Mouse (Mus musculus): ENCODE results near the gene Il25. TPM values are rescaled to one million over a fixed set of nuclear protein-coding genes. Genes with fewer than 3 reads are reported as not detected.

The Il25 gene
- polyA plus RNA-seq (2014; fragmentation: Nextera tagmentation; extraction: Ambion mirVana): 0.47 TPM in 1 of 2 replicates, not detected in the other

GRCm38 (mm10) chr14:54932645-54933150 lies at the start of gene Il25:
TSS of gene Il25 (plus strand) at chr14:54932695.
- ATAC-seq (ENCODE audit: low FRiP score) (0 out of 2 replicates have a peak, but pooled peaks have one; percentile 15), DNase-seq (ENCODE audit: low spot score) (no peak)
- WGBS: 28% methylated on average over 6 of the region's 6 CpGs
- no peak within 1 kb of the TSS for H3K4me3 ChIP-seq (ENCODE audit: low read depth, low read length)
- no peak within 1 kb of the TSS for H3K9ac ChIP-seq (ENCODE audit: low read depth, low read length)
- no peaks in the 10 kb centered on the region for H3K9me3 ChIP-seq (ENCODE audit: control insufficient read depth, low read length)
- H3K4me1 ChIP-seq (replicated peaks; ENCODE audit: control insufficient read depth, insufficient read depth, low read length): peaks cover 5% of the 10 kb centered on the region; the same call in 1 of the 2 replicates
- H3K27ac ChIP-seq (ENCODE audit: low read depth, low read length): no peak within 1 kb of the TSS
- H3K4me2 ChIP-seq (replicated peaks; ENCODE audit: low read depth, low read length): no peak within 1 kb of the TSS
- H3K36me3 ChIP-seq (ENCODE audit: control insufficient read depth, insufficient read depth, low read length): no peaks in the 10 kb centered on the region
- no peaks in the 10 kb centered on the region for H3K27me3 ChIP-seq (ENCODE audit: control insufficient read depth, insufficient read depth, low read length)

- peak within 1 kb of the TSS; percentile 59 for H3K4me2 ChIP-seq (replicated peaks; ENCODE audit: low read depth, low read length)
- DNase-seq (ENCODE audit: low spot score): peak; percentile 91
- H3K4me1 ChIP-seq (replicated peaks; ENCODE audit: control insufficient read depth, insufficient read depth, low read length): 0 out of 2 replicates have a peak, but pooled peaks cover 4% of the 10 kb centered on the region
- peak within 1 kb of the TSS; percentile 74 for H3K9ac ChIP-seq (ENCODE audit: low read depth, low read length)
- H3K4me3 ChIP-seq (ENCODE audit: low read depth, low read length): peak within 1 kb of the TSS; percentile 58
- H3K27ac ChIP-seq (ENCODE audit: low read depth, low read length): peak within 1 kb of the TSS; percentile 89
- H3K36me3 ChIP-seq (ENCODE audit: control insufficient read depth, insufficient read depth, low read length): no peaks in the 10 kb centered on the region
- peak; percentile 91 for ATAC-seq (ENCODE audit: low FRiP score)
- H3K9me3 ChIP-seq (ENCODE audit: control insufficient read depth, low read length): no peaks in the 10 kb centered on the region
- no peaks in the 10 kb centered on the region for H3K27me3 ChIP-seq (ENCODE audit: control insufficient read depth, insufficient read depth, low read length)
- under 1% methylated on average over 26 of the region's 27 CpGs for WGBS
These were observed 49.1 kb upstream of the Il25 start, which contains the start of the genes Bcl2l2 and Gm20521 for GRCm38 (mm10) chr14:54883154-54884021. TSS of gene Bcl2l2 (plus strand) at chr14:54883377. TSS of gene Gm20521 (plus strand) at chr14:54883441.

- H3K9me3 ChIP-seq (ENCODE audit: control insufficient read depth, low read length): no peaks in the 10 kb centered on the region
- H3K4me3 ChIP-seq (ENCODE audit: low read depth, low read length): peak overlapping the region; percentile 58
- no peaks in the 10 kb centered on the region for H3K36me3 ChIP-seq (ENCODE audit: control insufficient read depth, insufficient read depth, low read length)
- ATAC-seq (ENCODE audit: low FRiP score) (peak; percentile 23), DNase-seq (ENCODE audit: low spot score) (no peak)
- H3K27ac ChIP-seq (ENCODE audit: low read depth, low read length): peak overlapping the region; percentile 89
- H3K4me2 ChIP-seq (replicated peaks; ENCODE audit: low read depth, low read length): peak overlapping the region; percentile 59
- 27% methylated on average over 21 of the region's 21 CpGs for WGBS
- 0 out of 2 replicates have a peak, but pooled peaks cover 4% of the 10 kb centered on the region for H3K4me1 ChIP-seq (replicated peaks; ENCODE audit: control insufficient read depth, insufficient read depth, low read length)
- no peaks in the 10 kb centered on the region for H3K27me3 ChIP-seq (ENCODE audit: control insufficient read depth, insufficient read depth, low read length)
- peak overlapping the region; percentile 74 for H3K9ac ChIP-seq (ENCODE audit: low read depth, low read length)
These were observed 48.3 kb upstream of the Il25 start for GRCm38 (mm10) chr14:54884022-54884712.

GRCm38 (mm10) chr14:54885309-54885708 lies 47.2 kb upstream of the Il25 start:
- ATAC-seq (ENCODE audit: low FRiP score): no peak
- Histone ChIP-seq H3K4me2 (replicated peaks; ENCODE audit: low read depth, low read length) (no peak overlapping the region), H3K27me3 (ENCODE audit: control insufficient read depth, insufficient read depth, low read length) (no peaks in the 10 kb centered on the region), H3K36me3 (ENCODE audit: control insufficient read depth, insufficient read depth, low read length) (no peaks in the 10 kb centered on the region), H3K4me1 (replicated peaks; ENCODE audit: control insufficient read depth, insufficient read depth, low read length) (0 out of 2 replicates have a peak, but pooled peaks cover 4% of the 10 kb centered on the region), H3K9ac (ENCODE audit: low read depth, low read length) (no peak overlapping the region), H3K27ac (ENCODE audit: low read depth, low read length) (no peak overlapping the region), H3K4me3 (ENCODE audit: low read depth, low read length) (no peak overlapping the region), H3K9me3 (ENCODE audit: control insufficient read depth, low read length) (no peaks in the 10 kb centered on the region)
- no peak for DNase-seq (ENCODE audit: low spot score)
- WGBS: 95% methylated on average over 11 of the region's 11 CpGs

GRCm38 (mm10) chr14:54892200-54892599 lies 40.3 kb upstream of the Il25 start, which contains the start of gene Pabpn1:
TSS of gene Pabpn1 (plus strand) at chr14:54892500.
- Histone ChIP-seq H3K36me3 (ENCODE audit: control insufficient read depth, insufficient read depth, low read length) (no peaks in the 10 kb centered on the region), H3K27ac (ENCODE audit: low read depth, low read length) (peak within 1 kb of the TSS; percentile 43), H3K9ac (ENCODE audit: low read depth, low read length) (peak within 1 kb of the TSS; percentile 20; the same call in 1 of the 2 replicates), H3K4me3 (ENCODE audit: low read depth, low read length) (peak within 1 kb of the TSS; percentile 98), H3K4me2 (replicated peaks; ENCODE audit: low read depth, low read length) (peak within 1 kb of the TSS; percentile 35), H3K9me3 (ENCODE audit: control insufficient read depth, low read length) (no peaks in the 10 kb centered on the region), H3K4me1 (replicated peaks; ENCODE audit: control insufficient read depth, insufficient read depth, low read length) (no peaks in the 10 kb centered on the region; the same call in 1 of the 2 replicates), H3K27me3 (ENCODE audit: control insufficient read depth, insufficient read depth, low read length) (no peaks in the 10 kb centered on the region)
- 95% methylated on average over 3 of the region's 3 CpGs for WGBS
- no peak for ATAC-seq (ENCODE audit: low FRiP score)
- no peak for DNase-seq (ENCODE audit: low spot score)

GRCm38 (mm10) chr14:54893651-54894181 lies 38.8 kb upstream of the Il25 start:
- Histone ChIP-seq H3K27ac (ENCODE audit: low read depth, low read length) (peak overlapping the region; percentile 95), H3K4me2 (replicated peaks; ENCODE audit: low read depth, low read length) (peak overlapping the region; percentile 35), H3K4me3 (ENCODE audit: low read depth, low read length) (peak overlapping the region; percentile 98), H3K9me3 (ENCODE audit: control insufficient read depth, low read length) (no peaks in the 10 kb centered on the region), H3K27me3 (ENCODE audit: control insufficient read depth, insufficient read depth, low read length) (no peaks in the 10 kb centered on the region), H3K4me1 (replicated peaks; ENCODE audit: control insufficient read depth, insufficient read depth, low read length) (no peaks in the 10 kb centered on the region; the same call in 1 of the 2 replicates), H3K36me3 (ENCODE audit: control insufficient read depth, insufficient read depth, low read length) (0 out of 2 replicates have a peak, but pooled peaks cover 3% of the 10 kb centered on the region), H3K9ac (ENCODE audit: low read depth, low read length) (peak overlapping the region; percentile 99)
- DNase-seq (ENCODE audit: low spot score): peak; percentile 96
- ATAC-seq (ENCODE audit: low FRiP score): peak; percentile 99
- under 1% methylated on average over 38 of the region's 38 CpGs for WGBS

- peak; percentile 69 for ATAC-seq (ENCODE audit: low FRiP score)
- Histone ChIP-seq H3K4me1 (replicated peaks; ENCODE audit: control insufficient read depth, insufficient read depth, low read length) (no peaks in the 10 kb centered on the region; the same call in 1 of the 2 replicates), H3K4me3 (ENCODE audit: low read depth, low read length) (peak overlapping the region; percentile 98), H3K36me3 (ENCODE audit: control insufficient read depth, insufficient read depth, low read length) (0 out of 2 replicates have a peak, but pooled peaks cover 3% of the 10 kb centered on the region), H3K27ac (ENCODE audit: low read depth, low read length) (peak overlapping the region; percentile 95), H3K9ac (ENCODE audit: low read depth, low read length) (peak overlapping the region; percentile 99), H3K9me3 (ENCODE audit: control insufficient read depth, low read length) (no peaks in the 10 kb centered on the region), H3K27me3 (ENCODE audit: control insufficient read depth, insufficient read depth, low read length) (no peaks in the 10 kb centered on the region), H3K4me2 (replicated peaks; ENCODE audit: low read depth, low read length) (peak overlapping the region; percentile 69)
- peak; percentile 66 for DNase-seq (ENCODE audit: low spot score)
- under 1% methylated on average over 39 of the region's 54 CpGs for WGBS
These were observed 38.0 kb upstream of the Il25 start for GRCm38 (mm10) chr14:54894296-54895151.
